Mouse (Mus musculus) liver, adult 2 months (tissue): ENCODE measurements around the gene Atrnl1. TPM values are rescaled to one million over a fixed set of nuclear protein-coding genes. Genes with fewer than 3 reads are reported as not detected.

Source experiments
- DNase-seq: peaks from one replicate; pipeline ENCODE4 v3.0.0-alpha.2; 2011; ENCODE audit warnings: low read depth, low spot score; ENCODE audit errors: extremely low read depth
- H3K27ac ChIP-seq: fragments of 200-500 bp; replicated peaks from 2 replicates; pipeline ENCODE4 v1.5.1; 2012; ENCODE audit warnings: low read depth, mild to moderate bottlenecking, control low read depth, inconsistent platforms, low read length; ENCODE audit not compliant: insufficient read depth
- H3K27me3 ChIP-seq: fragments of 200-500 bp; 2 replicates; pipeline ENCODE4 v1.6.1; 2012; ENCODE audit warnings: mild to moderate bottlenecking, moderate library complexity, low read length, inconsistent platforms; ENCODE audit not compliant: control insufficient read depth, insufficient read depth
- H3K36me3 ChIP-seq: fragments of 200-500 bp; 2 replicates; pipeline ENCODE4 v1.6.1; 2012; ENCODE audit warnings: low read length, inconsistent platforms; ENCODE audit not compliant: control insufficient read depth, insufficient read depth
- H3K4me1 ChIP-seq: fragments of 200-500 bp; 2 replicates; pipeline ENCODE4 v1.6.1; 2011; ENCODE audit warnings: low read length; ENCODE audit not compliant: control insufficient read depth, insufficient read depth
- H3K4me3 ChIP-seq: fragments of 200-500 bp; 2 replicates; pipeline ENCODE4 v1.5.1; 2011; ENCODE audit warnings: low read depth, mild to moderate bottlenecking, control low read depth, low read length, moderate library complexity; ENCODE audit not compliant: insufficient read depth
- H3K79me2 ChIP-seq: fragments of 200-500 bp; 2 replicates; pipeline ENCODE4 v1.6.1; 2012; ENCODE audit warnings: inconsistent platforms, mild to moderate bottlenecking, low read length, moderate library complexity; ENCODE audit not compliant: control insufficient read depth, insufficient read depth
- H3K9ac ChIP-seq: fragments of 200-500 bp; 2 replicates; pipeline ENCODE4 v1.6.1; 2012; ENCODE audit warnings: low read depth, mild to moderate bottlenecking, control low read depth, inconsistent platforms, low read length
- CTCF ChIP-seq: fragments of 200-500 bp; IDR thresholded peaks from 2 replicates; pipeline ENCODE4 v1.5.1; 2011; ENCODE audit warnings: low read depth, low read length, control low read depth
- POLR2A ChIP-seq: fragments of 200-500 bp; IDR thresholded peaks from 2 replicates; pipeline ENCODE4 v1.6.1; 2011; ENCODE audit warnings: low read length, control low read depth; ENCODE audit not compliant: insufficient read depth; ENCODE audit errors: extremely low read depth
- WGBS: fragments of 180-500 bp; shearing (Covaris S2); methylation state at CpG from one replicate; pipeline ENCODE4 v1.1.7; 2018; 5-methylcytosine and 5-hydroxymethylcytosine counted together
- polyA plus RNA-seq: library from polyadenylated mRNA; depleted of rRNA; stranded (reverse); fragments of >200 nt; gene quantifications from 2 replicates; pipeline ENCODE4 v1.2.3, GENCODE M21; 2012
- total RNA-seq: library from RNA; depleted of rRNA; stranded (reverse); fragments of >200 nt; gene quantifications from 2 replicates; pipeline ENCODE4 v1.2.3, GENCODE M21; 2014

Atrnl1 gene
- total and polyA plus RNA-seq, 2 experiments, result 5.2 to 25.4 TPM

GRCm38 (mm10) chr19:58015741-58016140, 404.9 kb downstream of the Atrnl1 start:
- 96% methylated on average over 6 of the region's 6 CpGs for WGBS
- Histone ChIP-seq H3K27me3 (no peaks in the 10 kb centered on the region), H3K79me2 (no peaks in the 10 kb centered on the region), H3K9ac (no peak overlapping the region), H3K36me3 (no peaks in the 10 kb centered on the region), H3K4me1 (peaks cover 13% of the 10 kb centered on the region), H3K27ac (peak overlapping the region; percentile 37; the same call in 1 of the 2 replicates), H3K4me3 (no peak overlapping the region)
- TF ChIP-seq POLR2A (no peak), CTCF (no peak)
- no peak for DNase-seq

- Histone ChIP-seq H3K36me3 (no peaks in the 10 kb centered on the region), H3K27me3 (no peaks in the 10 kb centered on the region), H3K9ac (no peak overlapping the region), H3K4me3 (no peak overlapping the region), H3K4me1 (peaks cover 13% of the 10 kb centered on the region), H3K79me2 (no peaks in the 10 kb centered on the region), H3K27ac (peak overlapping the region; percentile 72)
- peak; percentile 96 for DNase-seq
- 44% methylated on average over 9 of the region's 9 CpGs for WGBS
- no peak for TF ChIP-seq POLR2A
- no peak for TF ChIP-seq CTCF
Measured at GRCm38 (mm10) chr19:58016561-58017453, 406.0 kb downstream of the Atrnl1 start.

DNA sequence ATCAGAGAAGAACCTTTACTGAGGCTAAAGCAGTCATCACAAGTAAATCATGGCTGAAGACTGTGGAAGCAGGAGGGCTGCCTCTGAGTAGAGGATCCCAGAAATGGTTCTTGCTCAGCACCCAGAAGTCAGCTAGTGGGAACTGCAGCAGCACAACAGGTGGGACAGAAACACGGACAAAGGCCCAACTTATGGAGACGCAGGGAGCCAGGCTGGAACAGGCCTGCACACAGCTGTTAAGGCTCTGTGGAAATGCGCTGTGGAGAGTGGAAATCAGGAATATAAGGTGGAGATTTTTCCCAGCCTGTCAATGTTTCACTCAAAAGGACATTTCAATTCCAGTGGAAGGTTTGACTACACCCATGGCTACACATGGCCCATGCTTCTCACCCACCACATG, 406.6 kb downstream of the Atrnl1 start:
- peaks cover 14% of the 10 kb centered on the region for H3K4me1 ChIP-seq
- no peak overlapping the region for H3K4me3 ChIP-seq
- no peak for TF ChIP-seq POLR2A
- TF ChIP-seq CTCF, result no peak
- H3K36me3 ChIP-seq, result no peaks in the 10 kb centered on the region
- no peaks in the 10 kb centered on the region for H3K27me3 ChIP-seq
- H3K27ac ChIP-seq, result peak overlapping the region; percentile 57; the same call in 1 of the 2 replicates
- no peak overlapping the region for H3K9ac ChIP-seq
- no peak for DNase-seq
- H3K79me2 ChIP-seq, result no peaks in the 10 kb centered on the region
- over 99% methylated on average over 3 of the region's 3 CpGs for WGBS

- no peaks in the 10 kb centered on the region for H3K79me2 ChIP-seq
- no peaks in the 10 kb centered on the region for H3K36me3 ChIP-seq
- no peak overlapping the region for H3K27ac ChIP-seq
- no peak for TF ChIP-seq POLR2A
- no peak for TF ChIP-seq CTCF
- 92% methylated on average over 5 of the region's 5 CpGs for WGBS
- H3K9ac ChIP-seq, result no peak overlapping the region
- peaks cover 14% of the 10 kb centered on the region for H3K4me1 ChIP-seq
- no peak for DNase-seq
- no peak overlapping the region for H3K4me3 ChIP-seq
- H3K27me3 ChIP-seq, result no peaks in the 10 kb centered on the region
Measured at GRCm38 (mm10) chr19:58018698-58019097, 407.9 kb downstream of the Atrnl1 start.

DNA sequence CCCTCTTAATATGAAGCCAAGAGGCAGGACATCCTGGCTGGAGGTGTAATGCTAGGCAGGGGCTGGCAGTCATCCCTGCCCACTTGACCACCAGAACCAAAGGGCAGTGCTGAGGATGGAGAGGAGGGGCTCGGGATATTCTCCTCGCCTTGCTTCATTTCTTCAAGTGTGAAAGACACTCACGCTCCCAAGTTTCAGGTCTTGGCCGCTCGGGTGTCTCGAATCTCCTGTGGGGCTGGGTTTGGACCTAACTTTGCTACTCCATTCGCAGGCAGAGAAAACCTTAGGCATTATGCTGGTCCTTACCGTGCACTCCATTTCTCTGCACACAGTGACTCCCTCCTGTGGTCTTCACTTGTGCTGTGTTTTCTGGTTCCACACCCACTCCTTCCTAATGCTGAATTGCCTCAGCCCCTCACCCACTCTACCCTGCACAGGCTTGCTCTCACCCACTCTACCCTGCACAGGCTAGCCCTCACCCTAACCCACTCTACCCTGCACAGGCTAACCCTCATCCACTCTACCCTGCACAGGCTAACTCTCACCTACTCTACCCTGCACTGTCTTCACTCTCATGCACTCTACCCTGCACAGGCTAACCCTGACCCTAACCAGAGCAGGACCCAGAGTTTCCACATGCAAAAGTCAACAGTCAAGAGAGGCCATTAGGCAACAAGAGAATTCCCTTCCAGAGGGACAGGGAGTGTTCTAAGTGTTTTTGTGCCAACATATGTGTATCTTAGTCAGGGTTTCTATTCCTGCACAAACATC, 410.9 kb downstream of the Atrnl1 start:
- WGBS, result 98% methylated on average over 8 of the region's 8 CpGs
- H3K36me3 ChIP-seq, result no peaks in the 10 kb centered on the region

More for the DNA sequence above, 410.9 kb downstream of the Atrnl1 start:
- H3K79me2 ChIP-seq, result no peaks in the 10 kb centered on the region
- H3K4me1 ChIP-seq, result peaks cover 11% of the 10 kb centered on the region
- no peak overlapping the region for H3K4me3 ChIP-seq
- peak overlapping the region; percentile 32; the same call in 1 of the 2 replicates for H3K27ac ChIP-seq
- H3K27me3 ChIP-seq, result no peaks in the 10 kb centered on the region
- DNase-seq, result peak; percentile 94
- TF ChIP-seq CTCF (no peak), POLR2A (no peak)
- H3K9ac ChIP-seq, result no peak overlapping the region
